Mouse (Mus musculus) hindbrain, postnatal 0 days (tissue): ENCODE results near the gene Gm973. TPM values are rescaled to one million over a fixed set of nuclear protein-coding genes. Genes with fewer than 3 reads are reported as not detected.

Experiments used
- ATAC-seq: fragments of 200-750 bp; cut with Nextera tagmentation; 2 replicates; pipeline ENCODE4 v1.8.0; 2017; ENCODE audit warnings: mild to moderate bottlenecking, moderate TSS enrichment, moderate library complexity
- DNase-seq: peaks from one replicate; pipeline ENCODE4 v3.0.0-alpha.2; 2015; ENCODE audit warnings: low spot score
- H3K27ac ChIP-seq: fragments of 300-500 bp; sonication (generic); 2 replicates; pipeline ENCODE4 v1.5.1; 2014; ENCODE audit warnings: mild to moderate bottlenecking
- H3K27me3 ChIP-seq: fragments of 300-500 bp; sonication (generic); 2 replicates; pipeline ENCODE4 v1.6.1; 2014; ENCODE audit warnings: low read length, mixed read lengths; ENCODE audit not compliant: insufficient read depth
- H3K36me3 ChIP-seq: fragments of 300-500 bp; sonication (generic); 2 replicates; pipeline ENCODE4 v1.6.1; 2014; ENCODE audit warnings: low read length, mixed read lengths; ENCODE audit not compliant: insufficient read depth
- H3K4me1 ChIP-seq: fragments of 300-500 bp; sonication (generic); 2 replicates; pipeline ENCODE4 v1.6.1; 2014; ENCODE audit warnings: antibody characterized with exemption, low read length, mixed read lengths; ENCODE audit not compliant: insufficient read depth
- H3K4me2 ChIP-seq: fragments of 300-500 bp; sonication (generic); 2 replicates; pipeline ENCODE4 v1.6.1; 2014; ENCODE audit warnings: low read depth, mild to moderate bottlenecking, low read length, moderate library complexity, mixed read lengths
- H3K4me3 ChIP-seq: fragments of 300-500 bp; sonication (generic); 2 replicates; pipeline ENCODE4 v1.5.1; 2014; ENCODE audit warnings: low read length
- H3K9ac ChIP-seq: fragments of 300-500 bp; sonication (generic); replicated peaks from 2 replicates; pipeline ENCODE4 v1.6.1; 2014; ENCODE audit warnings: mild to moderate bottlenecking, low read length, moderate library complexity, mixed read lengths
- H3K9me3 ChIP-seq: fragments of 300-500 bp; sonication (generic); 2 replicates; pipeline ENCODE4 v1.6.1; 2016; ENCODE audit warnings: low read length, mixed read lengths
- CTCF ChIP-seq: IDR thresholded peaks from 2 replicates; pipeline ENCODE4 v1.5.1; 2016; ENCODE audit warnings: antibody characterized with exemption, control low read depth, low read depth
- WGBS: fragments of 180-500 bp; shearing (Covaris S2); extraction: QIAGEN DNeasy Blood & Tissue Kit; methylation state at CpG from one replicate; pipeline ENCODE4 v1.1.7; 2014; 5-methylcytosine and 5-hydroxymethylcytosine counted together
- polyA plus RNA-seq: library from polyadenylated mRNA; unstranded; fragments of >200 nt; fragmentation: Nextera tagmentation; extraction: Ambion mirVana; gene quantifications from 2 replicates; pipeline ENCODE4 v1.2.1, GENCODE M21; 2015
- total RNA-seq: library from RNA; depleted of rRNA; stranded (reverse); fragments of >200 nt; gene quantifications from 2 replicates; pipeline ENCODE4 v1.2.3, GENCODE M21; 2014; rRNA removed

Gene Gm973
- total and polyA plus RNA-seq, 2 experiments from 2014 or later, result 11.9 to 12.5 TPM

GRCm38 (mm10) chr1:59673661-59674060 lies 157.6 kb downstream of the Gm973 start:
- TF ChIP-seq CTCF, result no peak
- H3K4me3 ChIP-seq, result no peak overlapping the region
- 95% methylated on average over 2 of the region's 2 CpGs for WGBS
- peaks cover 5% of the 10 kb centered on the region; the same call in 1 of the 2 replicates for H3K4me1 ChIP-seq
- no peak for ATAC-seq
- DNase-seq, result no peak
- H3K36me3 ChIP-seq, result no peaks in the 10 kb centered on the region
- H3K9ac ChIP-seq, result no peak overlapping the region
- H3K27me3 ChIP-seq, result no peaks in the 10 kb centered on the region
- H3K27ac ChIP-seq, result no peak overlapping the region
- H3K4me2 ChIP-seq, result no peak overlapping the region
- H3K9me3 ChIP-seq, result no peaks in the 10 kb centered on the region

- 8% methylated on average over 11 of the region's 11 CpGs for WGBS
- Histone ChIP-seq H3K4me3 (peak overlapping the region; percentile 86), H3K27ac (peak overlapping the region; percentile 45; the same call in 1 of the 2 replicates), H3K36me3 (no peaks in the 10 kb centered on the region), H3K4me2 (peak overlapping the region; percentile 86), H3K9ac (peak overlapping the region; percentile 38; the same call in 1 of the 2 replicates), H3K9me3 (no peaks in the 10 kb centered on the region), H3K4me1 (peaks cover 14% of the 10 kb centered on the region), H3K27me3 (no peaks in the 10 kb centered on the region)
- DNase-seq (peak; percentile 2), ATAC-seq (no peak; the same call in 1 of the 2 replicates)
- no peak for TF ChIP-seq CTCF
Measured at GRCm38 (mm10) chr1:59683926-59684818, 168.1 kb downstream of the Gm973 start.

GRCm38 (mm10) chr1:59684819-59685755 lies 169.0 kb downstream of the Gm973 start, which contains the start of gene Nop58:
Nop58 (plus strand) TSS chr1:59684971.
- H3K9ac ChIP-seq, result peak within 1 kb of the TSS; percentile 73
- peaks cover 14% of the 10 kb centered on the region for H3K4me1 ChIP-seq
- no peaks in the 10 kb centered on the region for H3K9me3 ChIP-seq
- peak within 1 kb of the TSS; percentile 86 for H3K4me2 ChIP-seq
- peak within 1 kb of the TSS; percentile 93 for H3K27ac ChIP-seq
- peak; percentile 19 for TF ChIP-seq CTCF
- DNase-seq, result peak; percentile 98
- H3K36me3 ChIP-seq, result no peaks in the 10 kb centered on the region
- peak; percentile 99 for ATAC-seq
- H3K27me3 ChIP-seq, result no peaks in the 10 kb centered on the region
- WGBS, result under 1% methylated on average over 49 of the region's 49 CpGs
- H3K4me3 ChIP-seq, result peak within 1 kb of the TSS; percentile 86

Other genes with a start within 250 kb of the Gm973 start
- gene Fzd7, start 33.8 kb upstream of the Gm973 start, total RNA-seq, result 17.2 and 19.9 TPM in 2 replicates
- gene Fzd7, start 33.8 kb upstream of the Gm973 start, polyA plus RNA-seq, result 1.4 and 1.8 TPM in 2 replicates
- gene Sumo1, start 154.6 kb downstream of the Gm973 start, total RNA-seq, result 70.2 and 72.7 TPM in 2 replicates
- 311 and 326 TPM in 2 replicates for gene Sumo1, start 154.6 kb downstream of the Gm973 start, polyA plus RNA-seq
- gene Nop58, start 168.7 kb downstream of the Gm973 start, total RNA-seq, result 41.6 and 80.7 TPM in 2 replicates
- gene Nop58, start 168.7 kb downstream of the Gm973 start, polyA plus RNA-seq, result 136 and 146 TPM in 2 replicates
- gene Bmpr2, start 247.1 kb downstream of the Gm973 start, total RNA-seq, result 56.2 and 59.8 TPM in 2 replicates
- gene Bmpr2, start 247.1 kb downstream of the Gm973 start, polyA plus RNA-seq, result 9.2 and 9.3 TPM in 2 replicates